In the genomic region with DNA sequence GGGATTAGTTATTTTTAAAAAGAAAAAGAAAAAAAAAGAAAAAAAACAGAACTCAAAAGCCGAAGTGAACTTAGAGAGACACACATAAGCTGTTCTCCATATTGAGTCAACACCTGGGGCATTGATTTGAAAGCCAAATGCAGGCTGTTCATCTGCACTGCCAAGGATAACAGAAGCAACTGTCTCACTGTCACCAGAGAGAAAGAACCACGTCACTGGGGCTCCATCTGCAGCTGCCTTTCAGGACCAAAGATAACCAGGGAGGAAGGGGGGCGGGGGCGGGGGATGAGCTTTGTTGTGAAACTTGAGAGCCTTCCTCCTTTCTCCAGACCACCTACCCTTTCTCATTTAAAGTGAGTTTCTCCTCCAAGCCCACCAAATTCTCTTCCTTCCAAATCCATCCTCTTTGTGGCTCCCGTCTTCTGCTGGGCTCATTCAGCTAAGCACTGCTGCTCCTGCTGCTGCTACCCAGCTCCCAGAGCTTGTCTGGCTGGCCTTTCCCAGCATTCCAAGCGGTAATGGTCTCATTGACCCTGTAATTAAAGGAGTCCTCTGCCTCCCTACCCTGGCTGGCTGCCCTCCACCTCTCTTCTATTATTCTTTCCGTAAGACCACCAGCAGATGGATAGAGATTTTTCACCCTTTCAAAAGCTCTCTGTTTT, we compare ENCODE assay signal across 7 mouse cellular contexts.
A peak's percentile ranks its signal among the peaks of the same experiment; 100 is the strongest.
DNase-seq lines count a peak whose midpoint lies in the region.

No protein-coding gene starts in this region.

- H3K4me3 ChIP-seq in hindbrain, embryonic 10.5 days, result peak overlapping the region; percentile 36

- no peaks in the 10 kb centered on the region for H3K9me3 ChIP-seq in hindbrain, embryonic 10.5 days

- H3K36me3 ChIP-seq in hindbrain, embryonic 10.5 days, result no peaks in the 10 kb centered on the region

- H3K27me3 ChIP-seq in hindbrain, embryonic 10.5 days (ENCODE audit: insufficient read depth, poor library complexity, severe bottlenecking), result peaks cover 19% of the 10 kb centered on the region

- WGBS in hindbrain, embryonic 10.5 days, result 5% methylated on average over 7 of the region's 7 CpGs

- peak; percentile 39 for DNase-seq in ES-CJ7 (ENCODE audit: low read depth, low spot score)
- peak; percentile 36 for DNase-seq in ZHBTc4 (ENCODE audit: low read depth, low spot score)
- DNase-seq in hindbrain, embryonic 10.5 days (ENCODE audit: low spot score), result peak; percentile 76
- peak; percentile 37 for DNase-seq in mesoderm, embryonic 11.5 days (ENCODE audit: low read depth, low spot score)
- peak; percentile 8 for DNase-seq in yolk sac, embryonic 10.5 days (ENCODE audit: low spot score)
- no peak for DNase-seq in adrenal gland, postnatal 36 days
- no peak for DNase-seq in thymus, postnatal 25 days

- peaks cover 25% of the 10 kb centered on the region for H3K4me1 ChIP-seq in hindbrain, embryonic 10.5 days (replicated peaks)

- H3K27ac ChIP-seq in hindbrain, embryonic 10.5 days, result peak overlapping the region; percentile 87

Comparison
In these comparisons a context has a peak if more than half of its experiments do, and no peak if none do; other contexts are left out.
1. DNase-seq: peak in ES-CJ7 (single experiment), ZHBTc4 (single experiment), hindbrain, embryonic 10.5 days (single experiment), mesoderm, embryonic 11.5 days (single experiment) and yolk sac, embryonic 10.5 days (single experiment); none in adrenal gland, postnatal 36 days (0 of 2) and thymus, postnatal 25 days (single experiment).